Mouse (Mus musculus): ENCODE results near the gene Irf2bp2.

The Irf2bp2 gene

GRCm38 (mm10) chr8:126565954-126566445 lies 27.8 kb downstream of the Irf2bp2 start:
- DNase-seq: peak in 1 of 2 experiments; percentile 50

- no peak for DNase-seq
Observed at GRCm38 (mm10) chr8:126565231-126565781, 28.5 kb downstream of the Irf2bp2 start.

- DNase-seq: no peak
Observed at GRCm38 (mm10) chr8:126564551-126565154, 29.1 kb downstream of the Irf2bp2 start.

- DNase-seq: no peak
Observed at GRCm38 (mm10) chr8:126561316-126561841, 32.4 kb downstream of the Irf2bp2 start.

- no peak for DNase-seq
Observed at GRCm38 (mm10) chr8:126558400-126558953, 35.3 kb downstream of the Irf2bp2 start.

- DNase-seq: no peak
Observed at GRCm38 (mm10) chr8:126557403-126557802, 36.4 kb downstream of the Irf2bp2 start.

- no peak for DNase-seq
Observed at GRCm38 (mm10) chr8:126556691-126557090, 37.1 kb downstream of the Irf2bp2 start.

GRCm38 (mm10) chr8:126554741-126555140 lies 39.0 kb downstream of the Irf2bp2 start:
- no peak for DNase-seq

- no peak for DNase-seq
Observed at GRCm38 (mm10) chr8:126551871-126552270, 41.9 kb downstream of the Irf2bp2 start.

GRCm38 (mm10) chr8:126550944-126551357 lies 42.8 kb downstream of the Irf2bp2 start:
- no peak for DNase-seq

GRCm38 (mm10) chr8:126547841-126548240 lies 45.9 kb downstream of the Irf2bp2 start:
- DNase-seq: peak; percentile 42 to 62

GRCm38 (mm10) chr8:126547361-126547760 lies 46.4 kb downstream of the Irf2bp2 start:
- no peak for DNase-seq

- DNase-seq: no peak
Observed at GRCm38 (mm10) chr8:126546480-126546879, 47.3 kb downstream of the Irf2bp2 start.

- DNase-seq: no peak
Observed at GRCm38 (mm10) chr8:126543407-126543806, 50.4 kb downstream of the Irf2bp2 start.

- DNase-seq: no peak
Observed at GRCm38 (mm10) chr8:126542757-126543156, 51.0 kb downstream of the Irf2bp2 start.

- no peak for DNase-seq
Observed at GRCm38 (mm10) chr8:126542090-126542689, 51.6 kb downstream of the Irf2bp2 start.

GRCm38 (mm10) chr8:126540298-126540697 lies 53.5 kb downstream of the Irf2bp2 start:
- no peak for DNase-seq

- peak; percentile 39 to 66 for DNase-seq
Observed at GRCm38 (mm10) chr8:126539355-126540093, 54.3 kb downstream of the Irf2bp2 start.

- DNase-seq: peak; percentile 41 to 53
Observed at GRCm38 (mm10) chr8:126538648-126539354, 55.0 kb downstream of the Irf2bp2 start.
